Mouse (Mus musculus) midbrain, embryonic 14.5 days (tissue): ENCODE results near the gene Rufy1. TPM values are rescaled to one million over a fixed set of nuclear protein-coding genes. Genes with fewer than 3 reads are reported as not detected.

Source experiments
- ATAC-seq: fragments of 200-750 bp; cut with Nextera tagmentation; 2 replicates; pipeline ENCODE4 v1.8.0; 2017; ENCODE audit warnings: moderate number of reproducible peaks, moderate library complexity; ENCODE audit not compliant: low FRiP score, low TSS enrichment
- DNase-seq: peaks from one replicate; pipeline ENCODE4 v3.0.0-alpha.2; 2015
- H3K27ac ChIP-seq: fragments of 300-500 bp; sonication (generic); replicated peaks from 2 replicates; pipeline ENCODE4 v1.5.1; 2014; ENCODE audit warnings: mild to moderate bottlenecking, low read depth, low read length, moderate library complexity
- H3K27me3 ChIP-seq: fragments of 300-500 bp; sonication (generic); 2 replicates; pipeline ENCODE4 v1.6.1; 2014; ENCODE audit warnings: low read length, control low read depth, mixed read lengths; ENCODE audit not compliant: control insufficient read depth, insufficient read depth
- H3K36me3 ChIP-seq: fragments of 300-500 bp; sonication (generic); 2 replicates; pipeline ENCODE4 v1.6.1; 2014; ENCODE audit warnings: low read length, control low read depth; ENCODE audit not compliant: control insufficient read depth, insufficient read depth
- H3K4me1 ChIP-seq: fragments of 300-500 bp; sonication (generic); 2 replicates; pipeline ENCODE4 v1.6.1; 2014; ENCODE audit warnings: mild to moderate bottlenecking, antibody characterized with exemption, low read length, control low read depth; ENCODE audit not compliant: control insufficient read depth, insufficient read depth
- H3K4me2 ChIP-seq: fragments of 300-500 bp; sonication (generic); 2 replicates; pipeline ENCODE4 v1.6.1; 2014; ENCODE audit warnings: mild to moderate bottlenecking, low read length, moderate library complexity
- H3K4me3 ChIP-seq: fragments of 300-500 bp; sonication (generic); replicated peaks from 2 replicates; pipeline ENCODE4 v1.5.1; 2014; ENCODE audit warnings: low read depth, low read length
- H3K9ac ChIP-seq: fragments of 300-500 bp; sonication (generic); replicated peaks from 2 replicates; pipeline ENCODE4 v1.6.1; 2014; ENCODE audit warnings: mild to moderate bottlenecking, low read length, moderate library complexity
- H3K9me3 ChIP-seq: fragments of 300-500 bp; sonication (generic); 2 replicates; pipeline ENCODE4 v1.6.1; 2016; ENCODE audit warnings: low read length, control low read depth, mixed read lengths; ENCODE audit not compliant: control insufficient read depth
- whole genome bisulfite sequencing: fragments of 180-500 bp; shearing (Covaris S2); extraction: QIAGEN DNeasy Blood & Tissue Kit; methylation state at CpG from one replicate; pipeline ENCODE4 v1.1.7; 2014; 5-methylcytosine and 5-hydroxymethylcytosine counted together
- polyA plus RNA-seq: library from polyadenylated mRNA; unstranded; fragments of >200 nt; fragmentation: Nextera tagmentation; extraction: Ambion mirVana; gene quantifications from 2 replicates; pipeline ENCODE4 v1.2.1, GENCODE M21; 2014

The Rufy1 gene
- polyA plus RNA-seq, 1 experiment from 2014 or later: 31.6 TPM

DNA sequence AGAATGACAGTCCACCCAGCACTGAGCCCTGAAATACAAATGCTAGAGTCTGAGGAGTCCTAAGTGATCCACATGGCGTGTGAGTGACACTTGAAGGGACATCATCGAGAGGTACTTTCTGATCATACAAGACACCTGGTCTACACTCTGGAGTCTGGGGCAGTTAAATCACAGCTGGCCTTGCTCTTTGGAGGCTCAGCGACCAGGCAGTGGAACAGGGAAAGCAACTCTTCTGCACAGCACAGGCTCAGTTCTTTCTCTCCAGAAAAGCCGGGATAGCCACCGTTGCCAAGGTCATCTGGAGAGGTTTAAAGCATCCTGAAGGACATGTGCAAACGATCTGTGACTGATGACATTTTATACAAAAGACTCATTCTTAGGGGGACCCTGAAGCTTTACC lies 23.7 kb downstream of the Rufy1 start:
- H3K36me3 ChIP-seq: peaks cover 72% of the 10 kb centered on the region
- no peak overlapping the region for H3K4me2 ChIP-seq
- no peaks in the 10 kb centered on the region for H3K4me1 ChIP-seq
- WGBS: 72% methylated on average over 6 of the region's 6 CpGs
- ATAC-seq: no peak
- H3K4me3 ChIP-seq: no peak overlapping the region
- DNase-seq: no peak
- no peaks in the 10 kb centered on the region for H3K9me3 ChIP-seq
- H3K27me3 ChIP-seq: no peaks in the 10 kb centered on the region
- H3K27ac ChIP-seq: no peak overlapping the region
- no peak overlapping the region for H3K9ac ChIP-seq

DNA sequence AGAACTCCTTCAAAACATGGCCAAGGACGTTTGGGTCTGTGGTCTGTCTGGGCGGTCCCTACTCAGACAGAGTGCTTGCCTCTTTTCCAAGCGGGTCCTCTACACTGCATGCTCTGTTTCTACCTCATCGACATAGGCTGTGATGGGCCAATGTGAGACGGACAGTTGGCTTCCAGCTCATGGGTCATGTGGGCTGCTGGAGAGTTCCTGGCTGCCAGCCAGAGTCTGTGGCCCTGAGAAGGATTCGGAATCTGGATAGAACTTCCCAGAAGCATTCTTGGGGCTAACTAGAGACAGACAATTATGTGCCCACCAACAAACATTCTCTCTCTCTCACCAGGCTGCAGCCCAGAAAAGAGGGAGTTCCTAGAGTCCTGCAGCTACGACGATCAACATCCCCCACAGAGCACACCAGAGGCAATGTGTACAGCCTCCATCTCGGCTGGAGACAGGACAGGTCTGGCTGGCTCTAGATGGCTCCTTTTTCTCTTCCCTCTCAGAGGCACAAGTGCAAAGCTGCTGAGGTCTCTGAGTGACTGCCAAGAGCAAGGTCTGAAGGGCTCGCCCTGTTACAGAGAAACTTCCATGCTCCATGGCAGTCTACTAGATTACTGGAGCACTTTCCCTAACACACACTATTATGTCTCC lies 27.4 kb downstream of the Rufy1 start:
- WGBS: 84% methylated on average over 10 of the region's 10 CpGs
- Histone ChIP-seq H3K36me3 (peaks cover 77% of the 10 kb centered on the region), H3K4me1 (no peaks in the 10 kb centered on the region), H3K4me3 (no peak overlapping the region), H3K9me3 (no peaks in the 10 kb centered on the region), H3K27ac (no peak overlapping the region), H3K27me3 (no peaks in the 10 kb centered on the region), H3K9ac (no peak overlapping the region), H3K4me2 (no peak overlapping the region)
- DNase-seq (no peak), ATAC-seq (no peak)

DNA sequence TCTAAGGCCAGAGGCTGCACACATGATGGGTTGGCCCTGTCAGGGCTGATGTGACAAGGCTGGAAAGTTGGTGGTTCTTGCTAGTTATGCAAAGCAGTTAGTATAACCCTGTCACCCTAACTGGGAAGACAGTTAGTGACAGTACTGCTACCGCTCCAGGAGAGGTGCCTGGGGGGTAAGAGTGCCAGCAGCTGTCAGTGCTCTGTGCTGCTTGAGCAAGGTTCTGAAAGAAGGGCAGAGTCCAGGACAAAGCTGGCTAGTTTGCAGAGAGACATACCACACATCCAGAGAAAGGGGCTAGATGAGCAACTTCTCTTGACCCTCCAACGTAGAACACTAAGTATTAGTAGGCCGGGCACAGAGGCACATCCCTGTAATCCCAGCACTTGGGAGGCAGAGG lies 28.4 kb downstream of the Rufy1 start:
- Histone ChIP-seq H3K9me3 (no peaks in the 10 kb centered on the region), H3K9ac (no peak overlapping the region), H3K27me3 (no peaks in the 10 kb centered on the region), H3K4me3 (no peak overlapping the region), H3K36me3 (peaks cover 87% of the 10 kb centered on the region), H3K4me2 (no peak overlapping the region), H3K27ac (no peak overlapping the region), H3K4me1 (no peaks in the 10 kb centered on the region)
- 98% methylated on average over 3 of the region's 3 CpGs for WGBS
- no peak for ATAC-seq
- no peak for DNase-seq

DNA sequence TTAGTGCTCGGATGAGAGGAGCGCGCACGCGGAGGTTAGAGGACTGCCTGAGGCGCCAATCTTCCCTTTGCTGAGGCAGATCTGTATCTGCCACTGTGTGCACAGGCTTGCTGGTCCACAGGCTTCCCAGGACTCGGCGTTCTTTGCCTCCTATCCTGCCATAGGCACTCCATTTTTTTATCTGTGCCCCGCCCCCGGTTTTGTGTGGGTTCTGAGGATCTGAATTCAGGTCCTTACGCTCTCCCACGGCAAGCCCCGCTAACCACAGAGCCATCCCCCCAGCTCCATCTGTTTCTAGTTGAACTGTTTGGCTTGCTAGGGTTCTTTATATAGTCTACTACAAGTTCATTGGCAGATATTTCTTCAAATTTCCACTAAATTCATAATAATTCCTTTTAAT lies 32.1 kb downstream of the Rufy1 start:
- H3K9me3 ChIP-seq: no peaks in the 10 kb centered on the region
- H3K27ac ChIP-seq: no peak overlapping the region
- no peaks in the 10 kb centered on the region for H3K27me3 ChIP-seq
- H3K4me1 ChIP-seq: no peaks in the 10 kb centered on the region
- no peak overlapping the region for H3K4me3 ChIP-seq
- H3K4me2 ChIP-seq: no peak overlapping the region
- ATAC-seq: no peak
- 90% methylated on average over 13 of the region's 13 CpGs for WGBS
- DNase-seq: no peak
- H3K9ac ChIP-seq: no peak overlapping the region
- H3K36me3 ChIP-seq: peaks cover 92% of the 10 kb centered on the region

DNA sequence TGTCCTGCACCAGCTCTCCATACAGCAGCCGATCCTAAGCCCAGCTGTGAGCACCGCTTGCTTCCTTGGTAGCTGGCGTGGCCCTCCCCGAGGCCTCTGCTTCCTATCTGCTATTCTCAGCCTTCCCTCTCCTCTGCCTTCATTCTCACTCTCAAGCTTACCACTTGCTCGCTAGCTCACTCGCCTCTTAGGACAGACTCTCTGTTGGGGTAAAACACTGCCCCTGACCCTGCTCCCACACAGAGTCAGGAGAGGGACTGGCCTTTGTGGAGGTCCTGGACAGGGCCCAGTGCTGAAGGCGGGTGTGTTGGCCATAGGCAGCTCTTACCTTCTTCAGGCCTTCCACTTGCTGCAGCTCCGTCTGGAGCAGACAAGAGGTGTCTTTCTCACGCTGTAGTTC lies 33.6 kb downstream of the Rufy1 start:
- 88% methylated on average over 9 of the region's 9 CpGs for WGBS
- ATAC-seq (no peak), DNase-seq (no peak)
- H3K4me1 ChIP-seq: no peaks in the 10 kb centered on the region
- no peaks in the 10 kb centered on the region for H3K27me3 ChIP-seq
- no peak overlapping the region; the same call in 1 of the 2 replicates for H3K9ac ChIP-seq
- no peaks in the 10 kb centered on the region for H3K9me3 ChIP-seq
- peaks cover 91% of the 10 kb centered on the region for H3K36me3 ChIP-seq
- H3K4me3 ChIP-seq: no peak overlapping the region
- no peak overlapping the region for H3K27ac ChIP-seq
- no peak overlapping the region for H3K4me2 ChIP-seq

DNA sequence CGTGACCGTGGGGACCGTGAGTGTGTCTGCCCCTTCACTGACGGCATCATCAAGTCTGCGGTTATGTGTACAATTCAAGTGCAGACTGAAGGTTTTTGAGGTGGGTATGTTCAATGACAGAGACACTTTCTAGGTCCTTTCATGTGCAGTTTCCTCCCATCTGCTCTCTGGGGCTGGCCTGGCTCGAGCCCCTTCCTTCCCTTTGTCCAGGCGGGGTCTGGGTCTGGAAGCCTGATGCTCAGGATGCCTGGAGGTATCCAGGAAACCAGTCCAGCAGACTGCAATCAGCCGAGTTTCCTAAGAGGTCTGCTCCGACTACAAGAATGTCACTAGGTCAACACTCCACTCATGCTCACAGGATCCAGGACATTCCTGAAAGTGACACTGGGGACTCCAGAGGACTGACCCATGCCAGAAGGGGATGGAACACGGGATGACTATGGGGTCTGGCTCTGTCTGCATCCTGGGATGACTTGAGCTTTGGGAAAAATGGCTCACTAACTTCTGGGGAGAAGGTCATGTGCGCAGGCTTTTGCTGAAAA lies 34.1 kb downstream of the Rufy1 start:
- Histone ChIP-seq H3K27ac (no peak overlapping the region), H3K4me1 (no peaks in the 10 kb centered on the region), H3K9ac (no peak overlapping the region; the same call in 1 of the 2 replicates), H3K27me3 (no peaks in the 10 kb centered on the region), H3K4me3 (no peak overlapping the region), H3K36me3 (peaks cover 89% of the 10 kb centered on the region), H3K9me3 (no peaks in the 10 kb centered on the region), H3K4me2 (no peak overlapping the region)
- ATAC-seq (no peak), DNase-seq (no peak)
- WGBS: 73% methylated on average over 11 of the region's 11 CpGs

DNA sequence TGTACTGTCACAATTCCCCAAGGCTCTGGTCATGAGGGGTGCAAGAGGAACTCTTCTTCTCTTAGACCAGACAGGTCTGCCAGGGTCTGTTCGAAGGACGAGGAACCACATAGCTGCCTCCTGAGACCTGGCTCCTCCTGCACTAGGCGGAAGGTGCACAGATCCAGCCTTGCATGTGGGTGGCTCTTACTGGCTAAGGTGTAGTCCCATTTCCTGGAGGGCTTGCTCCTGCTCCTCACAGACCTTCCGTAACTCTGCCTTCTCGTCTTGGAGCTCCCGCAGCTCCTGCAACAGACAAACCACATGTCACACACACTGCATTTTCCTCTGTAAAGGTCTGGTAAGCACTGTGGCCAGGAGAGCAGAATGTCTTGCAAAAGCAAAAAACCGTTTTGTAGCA lies 36.2 kb downstream of the Rufy1 start:
- DNase-seq (no peak), ATAC-seq (no peak)
- Histone ChIP-seq H3K27ac (no peak overlapping the region), H3K4me1 (no peaks in the 10 kb centered on the region), H3K36me3 (peaks cover 88% of the 10 kb centered on the region), H3K27me3 (no peaks in the 10 kb centered on the region), H3K4me3 (no peak overlapping the region), H3K9me3 (no peaks in the 10 kb centered on the region), H3K9ac (no peak overlapping the region), H3K4me2 (no peak overlapping the region)
- WGBS: 92% methylated on average over 7 of the region's 7 CpGs

DNA sequence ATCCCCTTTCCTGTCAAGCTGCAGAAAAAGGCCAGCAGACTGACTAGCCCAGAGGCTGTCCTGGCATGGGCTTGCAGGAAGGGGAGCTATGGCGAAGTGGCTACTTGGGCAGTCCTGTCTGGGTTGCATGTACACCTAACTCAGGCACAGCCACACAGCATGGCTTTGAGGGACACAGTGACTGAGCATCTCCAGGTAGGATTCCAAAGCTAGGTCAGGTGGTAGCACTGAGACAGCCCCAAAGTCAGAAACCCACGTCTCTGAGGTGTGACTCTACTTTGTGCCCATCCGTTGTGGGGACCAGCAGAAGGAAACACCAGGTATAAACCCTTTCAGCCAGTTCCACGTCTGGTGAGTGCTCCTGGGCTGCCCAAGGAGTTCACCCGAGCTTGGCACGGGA lies 37.6 kb downstream of the Rufy1 start:
- no peaks in the 10 kb centered on the region for H3K4me1 ChIP-seq
- ATAC-seq: no peak
- H3K27ac ChIP-seq: no peak overlapping the region
- no peak overlapping the region for H3K9ac ChIP-seq
- WGBS: 86% methylated on average over 6 of the region's 6 CpGs
- no peak for DNase-seq
- H3K36me3 ChIP-seq: peaks cover 85% of the 10 kb centered on the region
- no peaks in the 10 kb centered on the region for H3K27me3 ChIP-seq
- no peaks in the 10 kb centered on the region for H3K9me3 ChIP-seq
- H3K4me2 ChIP-seq: no peak overlapping the region
- H3K4me3 ChIP-seq: no peak overlapping the region

DNA sequence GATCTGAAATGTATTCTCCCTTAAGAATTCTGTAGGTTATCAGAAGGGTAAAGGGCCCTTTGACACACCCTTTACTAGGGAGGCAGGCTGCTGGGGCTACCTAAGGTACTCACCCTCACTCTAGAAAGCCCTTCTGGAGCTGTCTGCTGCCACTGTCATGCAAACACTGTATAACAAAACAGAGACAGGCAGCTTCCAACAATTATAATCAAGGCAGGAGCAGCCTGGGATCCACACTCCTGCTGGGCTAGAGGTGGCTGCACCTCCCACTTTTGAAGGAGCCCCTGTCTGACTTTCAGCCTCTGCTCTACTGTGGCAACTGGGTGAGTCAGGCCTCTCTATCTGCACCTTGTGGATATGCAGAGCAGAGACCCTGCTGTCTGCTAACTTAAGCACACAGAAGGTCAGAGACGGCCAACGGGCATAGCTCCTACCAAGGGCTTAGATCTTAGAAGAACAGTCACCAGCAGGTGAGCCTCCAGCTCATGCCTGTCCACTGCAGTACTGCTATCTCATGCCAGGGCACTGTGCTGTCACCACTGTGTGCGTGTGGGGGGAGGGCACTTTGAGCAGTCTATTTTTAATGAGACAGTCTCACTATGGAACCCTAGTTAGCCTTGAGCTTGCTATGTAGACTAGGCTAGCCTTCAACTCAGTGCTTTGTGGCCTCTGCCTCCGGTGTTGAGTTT lies 39.5 kb downstream of the Rufy1 start:
- Histone ChIP-seq H3K4me2 (no peak overlapping the region), H3K4me1 (no peaks in the 10 kb centered on the region), H3K27me3 (no peaks in the 10 kb centered on the region), H3K36me3 (peaks cover 85% of the 10 kb centered on the region), H3K9me3 (no peaks in the 10 kb centered on the region), H3K4me3 (no peak overlapping the region), H3K27ac (no peak overlapping the region), H3K9ac (no peak overlapping the region)
- DNase-seq (no peak), ATAC-seq (no peak)
- WGBS: 87% methylated on average over 4 of the region's 4 CpGs
